Mouse (Mus musculus) kidney, adult 9 months (tissue): Measurements from ENCODE around the gene Olfr801.

ENCODE experiments used
- DNase-seq: peaks from one replicate; pipeline ENCODE4 v3.0.0; 2022

The Olfr801 gene

DNA sequence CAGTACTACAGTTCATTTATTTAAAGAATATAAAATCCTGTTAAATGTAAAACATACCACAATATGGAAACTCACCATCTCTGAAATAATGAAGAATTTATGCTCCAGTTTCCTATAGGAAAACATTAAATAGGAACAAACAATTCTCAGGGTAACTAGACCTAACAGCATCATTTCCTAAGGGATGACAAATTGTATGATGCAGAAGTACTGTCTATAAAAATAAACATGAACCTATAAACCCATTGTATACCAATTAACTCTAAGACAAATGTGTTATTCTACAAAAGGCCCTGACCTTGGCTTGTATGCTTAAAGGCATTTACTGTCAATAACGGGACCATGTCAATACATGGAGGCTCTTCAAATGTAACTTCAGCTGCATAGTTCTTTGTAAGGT, at the start of gene Olfr801:
Olfr801 (minus strand) TSS at position 101 of the 400 bp plus-strand sequence.
- DNase-seq = no peak

DNA sequence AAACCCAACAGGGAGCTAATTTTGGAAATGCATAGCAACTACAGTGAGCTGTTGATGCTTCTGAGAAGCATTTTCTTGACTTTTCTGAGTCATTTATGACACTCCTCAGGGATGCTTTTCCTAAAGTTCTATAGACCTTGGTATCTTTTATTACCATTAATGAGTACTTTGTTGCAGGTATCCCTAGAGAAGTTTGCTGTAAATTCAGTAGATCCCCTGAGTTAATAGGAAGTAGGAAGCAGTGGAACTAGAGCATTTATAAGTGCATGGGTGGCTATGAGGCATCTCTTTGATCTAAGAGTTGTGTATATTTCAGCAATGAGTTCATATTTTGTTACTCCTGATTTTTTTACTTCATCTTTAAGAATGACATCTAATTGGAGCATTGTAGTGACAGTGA, 29.2 kb upstream of the Olfr801 start, which contains the start of gene Olfr804:
Olfr804 (plus strand) TSS at position 301 of the 400 bp plus-strand sequence.
- no peak for DNase-seq

DNA sequence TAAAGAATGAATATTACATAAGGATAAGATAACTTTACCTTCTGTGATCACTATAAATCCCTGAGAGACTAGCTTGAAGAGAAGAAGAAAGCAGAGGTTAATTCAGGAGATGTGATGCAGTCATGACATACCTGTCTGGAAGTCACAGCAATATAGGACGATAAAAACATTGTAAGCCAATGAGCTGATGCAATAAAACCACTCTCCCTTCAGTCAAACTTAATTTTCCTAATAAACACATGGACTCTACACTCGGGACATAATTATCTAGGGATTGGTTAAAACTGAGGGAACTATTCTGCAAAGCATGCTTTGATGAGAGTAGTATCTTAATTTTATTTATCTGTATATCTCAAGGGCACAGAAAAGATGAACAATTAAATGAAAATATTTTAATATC, 20.5 kb upstream of the Olfr801 start, which contains the start of gene Olfr803:
Olfr803 (minus strand) TSS at position 101 of the 400 bp plus-strand sequence.
- DNase-seq = no peak

- no peak for DNase-seq
Observed at GRCm38 (mm10) chr10:129688069-129688468, 14.4 kb upstream of the Olfr801 start, which contains the start of gene Olfr802. Gene Olfr802 (minus strand): TSS chr10:129688169.

DNA sequence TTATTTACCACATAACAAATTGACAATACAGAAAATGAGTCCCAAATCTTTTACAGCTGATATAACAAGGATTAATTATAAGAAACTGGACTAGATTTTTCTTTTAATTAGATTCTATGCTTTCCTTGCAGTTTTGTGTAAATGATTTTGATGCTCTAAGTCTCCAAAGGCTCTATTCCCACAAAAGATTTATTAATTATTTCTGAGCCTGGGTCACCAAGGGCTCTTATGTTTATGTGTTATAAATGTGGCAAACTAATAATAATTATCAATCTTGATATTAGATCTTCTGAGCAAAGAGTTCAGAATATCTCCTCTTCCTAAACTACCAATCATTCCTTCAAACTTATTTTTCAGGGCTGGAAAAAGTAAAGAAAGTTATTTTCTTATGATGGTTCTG, 16.3 kb downstream of the Olfr801 start, which contains the start of gene Olfr800:
Olfr800 (plus strand) TSS at position 301 of the 400 bp plus-strand sequence.
- DNase-seq = no peak

GRCm38 (mm10) chr10:129651763-129652162, 21.9 kb downstream of the Olfr801 start:
- peak; percentile 1 for DNase-seq

DNA sequence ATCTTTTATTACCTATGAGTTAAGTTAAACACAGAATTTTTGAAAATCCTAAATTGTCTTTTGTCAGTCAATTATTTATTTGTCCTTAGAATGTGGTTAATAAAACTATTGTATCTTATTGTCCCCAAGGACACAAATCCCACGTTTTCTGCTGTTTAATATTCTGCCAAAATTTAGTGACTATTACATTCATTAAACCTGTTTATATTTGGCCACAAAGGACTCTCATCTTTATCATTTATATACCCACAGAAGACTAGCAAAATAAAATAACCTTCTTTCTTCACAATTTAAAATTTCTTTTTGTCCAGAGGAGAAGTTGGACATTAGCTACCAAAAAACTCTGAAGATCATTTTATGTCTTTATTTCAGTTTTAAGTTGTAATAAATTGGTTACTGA, 36.5 kb downstream of the Olfr801 start, which contains the start of gene Olfr799:
Olfr799 (plus strand) TSS at position 301 of the 400 bp plus-strand sequence.
- DNase-seq = no peak

DNA sequence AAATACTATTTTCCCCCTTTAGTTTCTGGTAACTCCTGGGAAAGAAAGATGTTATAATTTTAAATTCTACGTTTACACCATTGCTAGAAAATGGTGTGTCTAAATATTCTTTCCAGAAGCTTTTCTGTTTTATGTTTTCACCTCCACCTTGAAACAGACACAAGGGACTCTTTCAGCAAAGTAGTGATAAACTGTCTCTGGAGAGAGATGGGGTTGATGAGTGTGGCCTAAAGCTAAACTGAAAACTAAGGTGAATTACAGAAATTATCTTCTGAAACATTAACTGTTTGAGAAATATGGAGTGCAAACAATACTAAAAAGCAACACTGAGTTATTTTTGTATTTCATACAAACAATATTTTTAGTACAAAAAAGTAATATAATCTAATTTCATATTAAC, 45.8 kb downstream of the Olfr801 start, which contains the start of gene Olfr798:
Olfr798 (minus strand) TSS at position 101 of the 400 bp plus-strand sequence.
- DNase-seq = no peak

- DNase-seq = no peak
Observed at GRCm38 (mm10) chr10:129623251-129623650, 50.4 kb downstream of the Olfr801 start.

DNA sequence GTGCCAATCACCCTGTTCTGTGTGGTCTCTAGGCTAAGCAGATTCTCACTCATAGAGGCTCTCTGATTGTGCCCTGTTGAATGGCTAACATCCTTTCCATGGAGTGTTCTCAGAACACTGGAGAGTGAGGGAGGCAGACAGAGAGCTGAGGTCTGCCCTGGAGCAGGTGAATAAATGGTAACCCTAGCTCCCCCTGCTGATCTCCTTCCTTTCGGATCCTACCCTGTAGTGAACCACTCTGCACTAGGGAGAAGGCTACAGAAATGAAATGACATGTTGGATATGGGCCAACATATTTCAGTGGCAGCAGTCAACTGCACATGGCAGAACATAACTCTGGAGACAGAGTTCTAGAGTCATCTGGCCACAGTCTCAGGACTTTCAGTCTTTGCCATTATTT, 51.9 kb downstream of the Olfr801 start:
- no peak for DNase-seq
